Mouse (Mus musculus): ENCODE measurements around the gene Aagab.

DNA sequence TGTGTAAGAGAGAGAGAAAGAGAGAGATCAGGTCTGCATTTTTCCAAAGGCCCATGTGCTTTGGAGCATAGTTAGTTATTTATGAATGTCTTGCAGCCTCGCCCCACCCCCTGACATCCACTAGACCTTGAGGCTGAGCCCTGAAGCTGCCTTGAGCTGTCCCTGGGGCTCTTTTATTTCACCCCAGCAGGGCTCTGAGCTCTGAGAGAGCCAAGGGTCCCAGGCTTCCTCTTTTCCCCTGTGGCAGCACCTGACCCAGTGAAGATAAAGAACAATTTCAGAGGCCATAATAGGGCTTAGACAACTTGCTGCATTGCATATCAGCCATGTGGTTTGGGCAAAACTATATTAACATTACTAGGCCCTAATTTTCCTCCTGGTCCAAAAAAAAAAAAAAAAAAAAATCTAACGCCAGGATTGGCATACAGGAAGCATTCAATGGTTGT is 61.9 kb downstream of the Aagab start:
- TF ChIP-seq CTCF (IDR thresholded peaks at IDR 0.05; ENCODE audit: borderline replicate concordance, insufficient read depth, low read length) (no peak), POLR2A (IDR thresholded peaks at IDR 0.05; ENCODE audit: low read depth, low read length) (no peak)
